Mouse (Mus musculus) erythroblast, adult 5-6 weeks (primary cell): ENCODE data around the gene Them7. TPM values are rescaled to one million over a fixed set of nuclear protein-coding genes. Genes with fewer than 3 reads are reported as not detected.

ENCODE experiments used
- ATAC-seq: replicated peaks from 2 replicates; pipeline ENCODE4 v1.8.0; 2016; ENCODE audit warnings: moderate number of reproducible peaks, mild to moderate bottlenecking, moderate TSS enrichment, inconsistent platforms; ENCODE audit not compliant: poor library complexity, low FRiP score, severe bottlenecking
- total RNA-seq, 2 experiments: library from RNA; stranded (forward) in 1 of 2; stranded (reverse) in 1 of 2; fragments of 150-400 nt in 1 of 2; fragments of 200-764, 138-1000 nt in 1 of 2; gene quantifications; 2 replicates each; pipeline versions ENCODE4 v1.2.3 to v1.2.4; 2015 to 2017; ENCODE audit warnings: low replicate concordance in 2 of 2

Gene Them7
- total RNA-seq, 2 experiments from 2014 or later, result 2.9 TPM; not detected in 1

DNA sequence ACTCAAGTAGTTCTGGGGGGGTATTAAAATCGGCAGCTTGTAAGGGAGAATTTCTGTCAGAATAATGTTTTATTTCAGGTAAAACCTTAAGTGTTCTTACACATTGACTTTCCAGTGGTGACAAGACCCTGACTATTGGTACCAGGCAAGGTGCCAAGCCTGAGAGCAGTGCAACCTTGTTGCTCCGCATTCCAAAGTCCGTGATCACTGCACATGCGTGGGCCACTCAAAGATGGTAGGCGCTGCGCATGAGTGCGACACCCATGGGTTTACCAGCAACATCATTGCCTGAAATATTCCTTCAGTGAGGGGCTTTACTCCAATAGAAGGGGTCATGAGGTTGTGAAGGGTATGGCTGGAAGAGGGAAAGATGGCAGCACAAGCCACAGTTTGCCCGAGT lies 77.0 kb downstream of the Them7 start:
- ATAC-seq, result no peak

DNA sequence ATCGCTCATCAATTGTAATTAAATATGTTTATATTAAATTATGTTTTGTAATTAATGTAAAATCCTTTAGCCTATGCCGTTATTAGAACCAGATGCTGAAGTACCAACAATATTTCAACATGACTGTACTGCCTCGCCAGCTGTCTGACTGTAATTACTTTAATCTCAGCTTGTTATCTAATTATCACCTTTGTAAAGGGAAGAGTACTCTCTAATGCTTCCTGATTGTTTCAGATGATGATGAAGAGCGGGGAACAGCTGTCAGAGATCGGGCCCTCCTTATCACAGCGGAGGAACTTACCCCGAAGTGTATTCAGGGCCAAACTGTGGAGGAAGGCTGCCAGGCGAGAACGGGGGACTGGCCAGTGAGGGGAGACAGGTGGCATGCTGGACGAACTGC lies 77.4 kb downstream of the Them7 start:
- no peak for ATAC-seq

DNA sequence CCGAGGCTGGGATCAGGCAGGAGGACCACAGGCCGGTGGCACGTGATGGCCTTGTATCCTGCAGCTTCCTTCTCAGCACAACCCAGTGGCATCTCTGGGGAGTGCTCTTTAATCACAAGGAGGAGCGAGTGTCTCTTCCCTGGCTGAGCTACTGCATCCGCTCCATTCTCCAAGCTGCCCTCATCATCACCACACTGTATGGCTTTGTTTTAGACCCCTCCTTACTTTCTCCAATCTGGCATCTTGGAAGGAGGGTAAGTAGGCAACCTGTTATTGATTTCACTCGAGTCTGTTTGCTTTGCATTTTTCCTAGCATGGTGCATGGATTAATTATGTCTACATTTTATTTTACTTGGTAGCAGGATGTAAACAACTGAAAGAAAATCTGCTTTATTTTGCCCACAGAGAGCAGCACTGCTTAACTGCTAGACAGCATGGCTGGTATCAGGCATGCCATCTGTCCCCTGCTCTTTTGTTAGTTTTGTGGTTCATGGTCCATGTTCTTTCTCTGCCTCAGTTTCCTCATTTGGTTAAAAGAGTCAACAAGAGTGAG lies 79.9 kb downstream of the Them7 start:
- no peak for ATAC-seq

DNA sequence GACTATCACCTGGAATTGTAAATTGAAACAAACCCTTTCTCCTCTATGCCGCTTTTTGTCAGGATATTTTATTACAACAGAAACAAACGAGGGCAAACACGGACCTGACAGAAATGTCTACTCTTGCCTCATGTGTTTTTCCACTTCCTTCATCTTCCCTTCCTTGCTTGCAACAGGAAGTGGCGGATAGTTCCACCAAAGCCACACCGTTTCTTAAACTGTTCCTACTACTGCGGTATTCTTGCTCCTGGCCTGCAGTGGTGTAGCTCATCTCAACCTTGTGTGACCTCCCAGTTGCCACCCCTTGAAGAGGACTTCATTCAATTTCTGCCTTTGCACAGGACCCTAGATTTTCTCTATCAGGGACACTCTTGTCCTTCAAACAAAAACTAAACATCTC lies 81.8 kb downstream of the Them7 start:
- no peak for ATAC-seq

DNA sequence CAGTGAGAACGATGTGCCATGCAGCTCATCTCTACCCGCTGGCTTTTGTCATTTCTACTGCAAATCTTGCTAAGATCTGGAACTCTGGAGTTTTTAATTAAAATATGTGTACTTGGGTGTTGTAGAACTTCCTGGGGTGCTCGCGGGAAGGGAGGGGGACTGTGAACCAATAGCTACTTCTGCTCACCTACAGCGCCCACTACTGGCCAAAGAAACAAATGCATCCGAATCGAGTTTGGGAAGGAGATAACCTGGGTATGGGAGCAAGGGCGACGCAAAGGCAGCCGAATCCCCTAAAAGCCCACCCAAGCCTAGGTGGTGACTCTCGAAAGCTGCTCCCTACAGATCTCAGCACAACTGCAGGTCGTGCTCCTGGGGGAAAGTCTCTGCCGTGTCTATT lies 87.3 kb downstream of the Them7 start:
- ATAC-seq, result no peak

DNA sequence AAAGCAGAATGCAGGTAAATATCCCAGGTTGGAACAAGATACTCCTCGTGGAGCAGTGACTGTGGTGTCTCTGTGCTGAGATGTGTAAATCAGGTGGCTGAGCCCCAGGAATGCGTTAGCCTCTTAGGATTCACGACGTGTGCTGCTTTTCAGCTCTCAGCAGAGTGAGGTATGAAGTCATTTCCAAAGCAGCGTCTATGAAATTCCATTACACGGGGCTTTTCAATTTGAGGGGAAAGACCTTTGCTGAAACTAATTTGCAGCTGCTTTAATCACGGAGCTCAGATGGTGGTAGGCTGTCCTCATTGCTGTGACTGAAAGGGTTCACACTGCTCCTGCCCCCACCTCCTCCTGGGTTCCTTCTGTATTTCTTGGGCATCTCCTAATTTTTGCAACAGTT lies 87.9 kb downstream of the Them7 start:
- ATAC-seq, result no peak

DNA sequence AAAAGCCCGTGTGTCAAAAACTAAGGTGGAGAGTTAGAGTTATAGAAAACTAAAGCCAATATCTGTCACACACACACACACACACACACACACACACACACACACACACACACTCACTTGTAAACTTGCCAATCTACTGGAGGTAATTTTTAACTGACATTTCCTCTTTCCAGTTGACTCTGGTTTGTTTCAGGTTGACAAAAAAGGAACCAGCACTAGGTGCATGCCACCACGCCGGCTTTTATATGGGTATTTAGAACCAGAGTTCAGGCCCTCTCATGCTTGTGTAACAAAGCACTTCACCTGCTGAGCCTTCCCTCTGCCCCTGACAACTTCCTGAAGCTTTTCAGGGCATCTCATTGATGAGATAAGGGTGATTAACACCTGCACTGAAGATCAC lies 89.0 kb downstream of the Them7 start:
- ATAC-seq, result no peak

DNA sequence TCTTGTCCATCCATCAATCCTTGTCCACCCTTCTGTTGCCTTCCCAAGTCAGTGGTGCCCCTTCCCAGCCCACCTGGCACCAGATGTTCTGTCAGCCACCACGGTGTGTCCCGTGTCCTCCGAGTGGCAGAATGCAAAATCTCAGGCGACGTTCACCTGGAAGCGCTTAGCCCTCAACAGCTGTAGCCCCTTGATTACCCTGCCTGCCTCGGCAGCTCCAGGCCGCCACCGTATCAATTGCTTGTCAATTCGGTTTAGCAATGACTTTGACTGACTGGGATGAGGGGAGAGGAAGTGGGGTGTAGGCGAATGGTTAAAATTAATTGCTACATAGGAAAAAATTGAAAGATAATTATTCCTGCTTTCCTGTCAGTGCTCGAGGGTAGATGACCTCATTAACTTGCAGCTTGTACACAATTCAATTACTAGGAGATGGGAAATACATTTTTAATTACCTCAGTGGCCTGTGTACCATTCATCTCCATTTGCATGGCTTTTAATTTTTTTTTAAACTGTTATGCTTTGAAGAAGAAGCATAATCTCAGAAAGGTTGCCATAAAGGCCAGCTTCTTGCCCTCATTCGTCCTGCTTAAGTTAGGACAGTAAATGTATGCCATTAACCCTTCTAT lies 93.5 kb downstream of the Them7 start:
- no peak for ATAC-seq

DNA sequence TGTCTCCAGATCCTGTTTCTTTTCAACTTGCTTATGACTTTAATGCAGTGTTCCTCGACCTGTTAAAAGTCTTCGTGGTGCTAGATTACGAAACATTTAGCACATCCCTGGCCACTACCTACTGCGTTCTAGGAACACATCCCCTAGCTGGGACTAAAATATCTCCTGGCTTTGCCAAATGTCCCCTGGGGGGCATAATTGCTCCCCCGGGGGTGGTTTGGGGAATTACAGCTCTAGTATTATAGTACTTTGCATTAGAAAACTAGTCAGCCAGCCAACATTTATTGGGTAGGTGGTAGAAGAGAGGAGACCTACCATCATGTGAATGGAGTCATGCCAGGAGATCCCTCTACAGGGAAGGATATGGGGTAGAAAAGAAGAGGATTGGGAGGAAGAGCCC lies 101.9 kb downstream of the Them7 start:
- ATAC-seq, result no peak

DNA sequence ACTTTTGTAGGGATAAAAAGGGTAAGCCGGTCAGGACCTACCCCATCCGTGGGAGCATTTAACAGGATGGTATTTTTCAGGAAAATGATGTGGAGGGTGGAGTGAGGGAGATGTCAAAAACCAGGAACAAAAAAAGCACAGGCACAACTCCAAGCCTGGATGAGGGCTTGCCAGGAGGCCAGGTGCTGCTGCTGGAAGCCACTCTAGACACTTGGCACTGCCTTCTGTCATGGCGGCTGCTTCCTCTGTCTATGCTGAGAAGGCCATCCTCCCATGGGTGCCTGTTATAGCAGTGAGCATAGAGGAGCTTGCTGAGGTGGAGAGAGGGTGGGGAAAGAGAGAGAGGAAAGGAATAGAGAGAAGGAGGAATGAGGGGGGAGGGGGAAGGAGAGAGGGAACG lies 105.9 kb downstream of the Them7 start:
- no peak for ATAC-seq

DNA sequence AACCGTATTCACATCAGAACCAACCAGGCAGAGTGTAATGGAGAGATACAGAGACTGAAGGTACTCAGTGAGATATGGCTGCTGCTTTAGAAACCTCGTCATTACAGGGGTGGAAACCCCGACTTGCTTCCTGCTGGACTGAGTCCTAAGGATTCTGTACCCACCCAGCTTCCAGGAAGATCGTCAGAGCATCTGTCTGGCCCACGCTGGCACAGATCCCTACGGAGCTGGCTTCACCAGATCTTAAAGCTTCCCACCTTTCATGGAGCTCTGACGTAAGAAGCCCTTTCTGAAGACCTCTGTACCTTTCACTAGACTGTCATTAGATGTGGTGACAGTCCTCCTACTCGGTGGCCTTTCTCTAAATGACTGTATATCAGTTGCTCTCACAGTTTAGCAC lies 109.0 kb downstream of the Them7 start:
- no peak for ATAC-seq

DNA sequence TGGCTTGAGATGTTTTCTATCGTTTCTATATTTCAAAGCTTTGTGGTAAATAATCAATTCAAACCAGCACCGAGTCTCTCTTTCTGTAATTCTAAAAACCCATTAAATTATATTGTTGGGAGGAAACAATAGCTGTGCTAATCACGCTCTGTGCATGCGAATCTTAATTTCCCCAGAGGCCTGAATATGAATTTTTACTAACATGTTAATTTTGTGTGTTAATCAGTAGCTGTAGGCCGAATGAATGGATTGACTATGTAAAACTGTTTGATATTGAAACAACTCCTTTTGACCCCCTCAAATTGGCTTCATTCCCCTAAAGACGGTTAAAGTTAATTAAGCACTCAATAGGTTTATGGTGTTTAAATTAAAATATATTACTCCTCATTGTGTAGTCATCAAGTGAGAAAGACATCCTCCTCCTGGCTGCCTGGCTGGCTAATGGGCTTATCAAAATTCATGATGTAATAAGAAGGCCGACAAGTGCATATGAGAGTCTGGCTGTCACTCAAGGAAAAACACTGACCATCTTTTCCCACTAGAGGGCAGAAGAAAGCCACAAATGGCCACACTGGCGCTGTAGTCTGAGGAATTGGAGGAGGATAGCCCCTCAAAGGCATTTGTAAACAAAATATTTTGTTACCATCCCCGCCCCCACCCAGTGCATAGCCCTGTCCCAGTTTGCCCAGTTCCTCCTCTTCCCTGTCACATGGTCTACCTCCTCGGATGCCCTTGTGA lies 110.0 kb downstream of the Them7 start:
- no peak for ATAC-seq

DNA sequence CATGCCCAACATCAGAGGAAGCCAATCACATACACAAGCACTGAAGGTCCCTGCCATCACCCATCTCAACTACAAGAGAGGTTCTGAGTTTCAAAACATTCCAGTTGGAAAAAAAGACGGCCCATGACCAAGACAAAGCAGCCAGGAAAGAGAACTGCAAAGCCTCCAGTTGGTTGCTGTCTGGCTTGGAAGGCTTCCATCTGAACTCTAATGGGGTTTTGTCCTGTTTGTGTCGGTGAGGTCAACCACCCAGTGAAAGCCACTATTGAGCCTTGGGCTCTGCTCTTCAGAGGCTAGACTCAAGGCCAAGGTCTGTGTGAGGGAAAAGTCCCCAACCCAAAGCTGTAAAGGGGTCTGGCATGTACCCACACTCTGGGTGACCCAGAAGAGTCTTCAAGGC lies 111.5 kb downstream of the Them7 start:
- no peak for ATAC-seq

DNA sequence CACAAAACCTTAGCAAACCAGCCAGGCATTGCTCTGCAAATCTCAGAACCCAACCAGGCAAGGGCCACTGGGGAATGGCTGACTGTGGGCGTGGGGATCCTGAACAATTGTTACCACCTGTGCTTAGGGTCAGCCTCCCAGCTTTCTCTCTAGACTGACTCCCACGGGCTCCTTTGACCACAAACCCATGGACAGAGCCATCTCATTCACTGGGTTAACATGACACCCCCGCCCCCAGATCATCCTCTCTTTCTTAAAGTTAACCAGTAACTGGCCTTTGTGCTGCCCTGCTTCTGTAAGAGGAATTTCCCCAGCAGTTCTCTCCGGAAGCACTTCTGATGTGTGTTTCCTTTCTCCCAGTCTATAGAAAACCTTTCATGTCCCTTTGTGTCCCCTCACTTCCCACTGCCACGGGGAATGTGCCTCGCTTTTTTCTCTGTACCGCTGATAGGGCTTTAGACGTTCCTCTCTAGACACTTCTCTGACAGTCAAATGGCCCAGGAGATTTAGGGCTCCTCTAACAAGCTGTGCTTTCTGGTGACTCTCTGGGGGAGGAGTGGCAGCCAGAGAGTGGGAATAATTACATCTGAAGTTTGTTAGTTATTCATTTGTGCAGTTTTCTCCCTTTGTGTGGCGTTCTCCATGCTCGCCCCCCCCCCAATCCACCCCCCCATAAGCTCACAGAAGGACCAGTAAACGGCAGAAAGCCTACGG lies 112.4 kb downstream of the Them7 start:
- ATAC-seq, result no peak

DNA sequence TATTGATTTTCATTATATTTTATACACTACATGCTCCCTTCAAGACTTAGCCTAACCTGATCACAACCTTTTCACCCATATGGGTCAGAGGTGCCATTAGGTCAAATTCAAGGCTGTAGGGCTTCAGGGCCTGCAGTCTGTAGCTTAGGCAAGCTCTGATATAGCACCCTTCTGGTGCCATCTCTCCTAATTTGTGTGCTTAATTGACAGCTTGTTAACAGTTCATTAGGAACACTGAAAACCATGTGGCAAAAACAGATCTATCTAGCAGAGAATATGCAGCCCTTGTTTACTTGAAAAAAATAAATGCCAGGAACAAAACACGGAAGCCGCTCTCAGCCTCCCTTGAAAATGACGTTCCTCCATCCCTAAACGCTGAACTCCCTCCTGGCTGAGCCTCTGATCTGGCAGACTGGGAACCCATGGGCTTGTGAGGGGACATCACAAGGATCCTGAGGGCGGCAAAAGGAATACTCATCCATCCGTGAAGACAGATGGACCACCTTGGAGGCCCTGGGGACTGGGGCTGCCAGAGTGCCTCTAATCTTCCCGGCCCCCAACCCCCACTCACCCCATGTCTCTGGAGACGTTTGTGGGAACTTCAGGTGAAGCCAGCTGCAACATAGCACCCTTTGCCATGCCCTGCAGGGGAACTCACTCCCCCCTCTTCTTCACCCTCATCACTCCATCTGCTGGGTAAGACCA lies 113.2 kb downstream of the Them7 start:
- ATAC-seq, result no peak

DNA sequence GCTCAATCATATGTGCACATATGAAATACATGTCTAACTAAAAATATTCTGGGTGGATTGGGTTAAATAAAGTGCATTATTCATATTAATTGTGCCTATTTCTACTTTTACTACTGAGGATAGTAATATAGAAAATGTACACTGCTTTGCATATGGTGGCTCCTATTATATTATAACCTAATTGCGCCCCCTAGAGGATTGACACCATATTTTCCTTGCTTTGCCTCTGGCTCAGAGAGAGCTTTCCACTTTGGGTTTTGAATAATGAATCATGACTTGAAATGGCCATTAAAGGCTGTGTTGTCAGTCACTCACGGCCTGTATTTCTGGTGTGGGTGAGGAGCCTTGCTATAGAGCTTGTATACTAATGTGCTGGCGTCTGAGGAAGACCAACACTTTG lies 115.9 kb downstream of the Them7 start:
- ATAC-seq, result no peak

DNA sequence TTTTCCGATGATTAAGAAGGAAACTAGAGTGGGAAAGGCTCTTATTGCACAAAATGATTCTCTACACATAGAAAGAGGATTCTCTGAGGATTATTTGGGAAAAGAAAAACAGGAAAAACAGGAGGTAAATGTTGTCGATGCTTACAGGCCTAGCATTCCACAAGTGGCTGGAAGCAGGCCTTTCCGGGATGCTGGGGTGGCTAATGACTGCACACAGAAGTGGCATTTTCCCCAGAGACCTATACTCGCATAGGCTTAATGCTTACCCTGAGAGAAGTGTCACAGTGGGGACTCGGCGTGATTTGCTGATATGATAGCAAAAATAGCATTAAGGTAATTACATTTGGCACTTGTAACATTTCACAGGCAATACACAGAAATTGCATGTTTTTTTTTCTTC lies 124.8 kb downstream of the Them7 start:
- ATAC-seq, result no peak

DNA sequence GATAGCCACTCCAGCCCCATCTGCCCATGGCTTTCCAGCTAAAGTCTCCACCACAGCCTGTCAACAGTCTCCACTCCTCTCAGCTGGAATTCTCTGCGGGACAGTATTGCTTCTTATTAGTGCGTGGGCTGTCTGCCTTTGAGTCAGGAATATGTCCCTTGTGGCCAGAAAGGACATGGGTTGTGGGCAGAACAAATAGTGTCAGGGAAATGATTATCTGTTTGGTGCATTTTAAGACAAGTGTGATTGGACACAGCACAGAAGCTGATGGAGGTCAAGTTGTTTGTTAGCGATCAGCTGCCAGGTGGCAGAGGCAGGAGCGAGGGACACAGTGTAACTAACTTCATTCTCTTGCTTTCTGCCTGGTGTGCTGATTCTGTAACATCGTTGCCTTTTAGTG lies 132.7 kb downstream of the Them7 start:
- ATAC-seq, result no peak

DNA sequence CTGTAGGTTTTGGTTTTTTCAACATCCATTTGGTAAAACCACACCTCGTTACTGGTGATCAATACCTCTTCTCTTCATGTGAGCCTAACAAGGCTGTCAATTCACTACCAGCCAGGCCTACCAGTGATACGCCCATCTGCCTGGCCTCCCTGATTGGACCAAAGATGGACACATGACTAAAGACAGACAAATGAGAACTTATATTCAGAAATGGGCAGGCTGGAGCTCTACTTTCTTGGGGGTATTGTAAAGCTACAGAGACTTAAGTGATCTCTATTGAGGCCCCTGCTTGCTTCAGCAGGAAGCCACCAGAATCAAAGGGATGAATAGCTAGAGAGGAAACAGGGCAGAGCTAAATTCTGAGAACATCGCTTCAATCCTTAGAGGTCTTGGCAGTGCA lies 133.9 kb downstream of the Them7 start:
- ATAC-seq, result no peak

DNA sequence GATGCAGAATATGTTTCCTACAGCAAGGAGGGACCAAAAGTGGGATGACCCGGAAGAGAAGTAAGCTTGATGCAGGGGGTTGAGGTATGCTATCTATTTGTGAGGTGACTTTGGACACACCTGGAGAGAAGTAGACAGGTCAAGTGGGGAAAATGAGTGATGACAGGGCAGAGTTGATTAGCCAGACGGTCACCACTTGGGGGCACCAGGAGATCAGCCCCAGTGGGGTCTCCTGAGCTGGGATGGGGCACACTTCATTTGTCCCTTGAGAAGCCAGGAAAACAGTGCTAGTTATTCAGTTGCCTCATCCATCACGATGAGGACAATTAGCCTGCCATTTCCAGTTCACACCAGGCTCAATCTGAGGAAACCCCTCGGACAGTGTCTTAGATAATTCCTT lies 143.5 kb downstream of the Them7 start:
- ATAC-seq, result no peak
